Mouse (Mus musculus) liver, embryonic 16.5 days (tissue): ENCODE measurements around the gene Map3k12. TPM values are rescaled to one million over a fixed set of nuclear protein-coding genes. Genes with fewer than 3 reads are reported as not detected.
A peak's percentile ranks its signal among the peaks of the same experiment; 100 is the strongest.

Experiments used
- ATAC-seq: fragments of 200-750 bp; cut with Nextera tagmentation; 2 replicates; pipeline ENCODE4 v1.8.0; 2017; ENCODE audit warnings: low read depth, mild to moderate bottlenecking, moderate number of reproducible peaks, moderate library complexity
- H3K27ac ChIP-seq: fragments of 300-500 bp; sonication (generic); 2 replicates; pipeline ENCODE4 v1.5.1; 2014; ENCODE audit warnings: mild to moderate bottlenecking, low read length
- H3K27me3 ChIP-seq: fragments of 300-500 bp; sonication (generic); 2 replicates; pipeline ENCODE4 v1.6.1; 2014; ENCODE audit warnings: low read depth, low read length, mixed read lengths; ENCODE audit not compliant: control insufficient read depth, insufficient read depth
- H3K36me3 ChIP-seq: fragments of 300-500 bp; sonication (generic); 2 replicates; pipeline ENCODE4 v1.6.1; 2014; ENCODE audit warnings: mild to moderate bottlenecking; ENCODE audit not compliant: control insufficient read depth, insufficient read depth
- H3K4me1 ChIP-seq: fragments of 300-500 bp; sonication (generic); 2 replicates; pipeline ENCODE4 v1.6.1; 2014; ENCODE audit warnings: low read depth, low read length, mixed read lengths; ENCODE audit not compliant: control insufficient read depth
- H3K4me2 ChIP-seq: fragments of 300-500 bp; sonication (generic); 2 replicates; pipeline ENCODE4 v1.6.1; 2014; ENCODE audit warnings: low read depth, low read length, mixed read lengths
- H3K4me3 ChIP-seq: fragments of 300-500 bp; sonication (generic); 2 replicates; pipeline ENCODE4 v1.5.1; 2014; ENCODE audit warnings: low read depth, mild to moderate bottlenecking, low read length
- H3K9ac ChIP-seq: fragments of 300-500 bp; sonication (generic); 2 replicates; pipeline ENCODE4 v1.6.1; 2014; ENCODE audit warnings: low read depth, low read length
- H3K9me3 ChIP-seq: fragments of 300-500 bp; sonication (generic); replicated peaks from 2 replicates; pipeline ENCODE4 v1.6.1; 2016; ENCODE audit warnings: low read length; ENCODE audit not compliant: control insufficient read depth
- WGBS: fragments of 180-500 bp; shearing (Covaris S2); extraction: QIAGEN DNeasy Blood & Tissue Kit; methylation state at CpG from one replicate; pipeline ENCODE4 v1.1.7; 2014; ENCODE audit not compliant: insufficient replicate concordance; 5-methylcytosine and 5-hydroxymethylcytosine counted together
- polyA plus RNA-seq: library from polyadenylated mRNA; unstranded; fragments of >200 nt; fragmentation: Nextera tagmentation; extraction: Ambion mirVana; gene quantifications from 2 replicates; pipeline ENCODE4 v1.2.1, GENCODE M21; 2015

Map3k12 gene
- polyA plus RNA-seq, 1 experiment from 2014 or later, result 2.0 TPM

- Histone ChIP-seq H3K36me3 (peaks cover 22% of the 10 kb centered on the region), H3K27ac (no peak within 1 kb of the TSS), H3K4me3 (no peak within 1 kb of the TSS), H3K9me3 (no peaks in the 10 kb centered on the region), H3K4me2 (no peak within 1 kb of the TSS), H3K4me1 (peaks cover 9% of the 10 kb centered on the region), H3K9ac (no peak within 1 kb of the TSS), H3K27me3 (no peaks in the 10 kb centered on the region)
- WGBS, result 9% methylated on average over 3 of the region's 3 CpGs
- no peak for ATAC-seq
These were observed 8.1 kb upstream of the Map3k12 start, which contains the start of gene Npff for GRCm38 (mm10) chr15:102524892-102525485. Npff (minus strand) TSS chr15:102524942.

DNA sequence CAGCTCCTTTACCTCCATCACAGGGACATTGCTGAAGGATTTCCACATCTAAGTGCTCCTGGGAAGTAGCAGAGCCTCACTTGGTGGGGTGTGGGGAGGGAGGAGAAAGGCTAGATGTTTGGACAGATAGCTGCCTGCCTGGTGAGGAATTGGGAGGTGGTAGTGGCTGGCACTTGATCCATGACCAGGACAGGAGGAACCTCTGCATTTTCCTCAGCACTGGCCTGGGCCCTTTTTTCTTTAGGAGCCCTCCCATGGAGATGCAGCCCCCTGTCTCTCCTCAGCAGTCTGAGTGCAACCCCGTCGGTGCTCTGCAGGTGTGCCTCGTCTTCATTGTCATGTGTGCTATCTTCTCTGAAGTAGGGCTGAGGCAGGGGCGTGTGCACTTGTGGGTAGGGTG lies 4.6 kb upstream of the Map3k12 start:
- peaks cover 11% of the 10 kb centered on the region for H3K36me3 ChIP-seq
- H3K27ac ChIP-seq, result no peak overlapping the region
- H3K4me2 ChIP-seq, result no peak overlapping the region
- H3K27me3 ChIP-seq, result no peaks in the 10 kb centered on the region
- no peak overlapping the region for H3K9ac ChIP-seq
- peaks cover 25% of the 10 kb centered on the region for H3K4me1 ChIP-seq
- H3K9me3 ChIP-seq, result no peaks in the 10 kb centered on the region
- WGBS, result 57% methylated on average over 4 of the region's 4 CpGs
- H3K4me3 ChIP-seq, result no peak overlapping the region
- ATAC-seq, result no peak

- no peak for ATAC-seq
These were observed 3.6 kb upstream of the Map3k12 start for GRCm38 (mm10) chr15:102520416-102520815.

DNA sequence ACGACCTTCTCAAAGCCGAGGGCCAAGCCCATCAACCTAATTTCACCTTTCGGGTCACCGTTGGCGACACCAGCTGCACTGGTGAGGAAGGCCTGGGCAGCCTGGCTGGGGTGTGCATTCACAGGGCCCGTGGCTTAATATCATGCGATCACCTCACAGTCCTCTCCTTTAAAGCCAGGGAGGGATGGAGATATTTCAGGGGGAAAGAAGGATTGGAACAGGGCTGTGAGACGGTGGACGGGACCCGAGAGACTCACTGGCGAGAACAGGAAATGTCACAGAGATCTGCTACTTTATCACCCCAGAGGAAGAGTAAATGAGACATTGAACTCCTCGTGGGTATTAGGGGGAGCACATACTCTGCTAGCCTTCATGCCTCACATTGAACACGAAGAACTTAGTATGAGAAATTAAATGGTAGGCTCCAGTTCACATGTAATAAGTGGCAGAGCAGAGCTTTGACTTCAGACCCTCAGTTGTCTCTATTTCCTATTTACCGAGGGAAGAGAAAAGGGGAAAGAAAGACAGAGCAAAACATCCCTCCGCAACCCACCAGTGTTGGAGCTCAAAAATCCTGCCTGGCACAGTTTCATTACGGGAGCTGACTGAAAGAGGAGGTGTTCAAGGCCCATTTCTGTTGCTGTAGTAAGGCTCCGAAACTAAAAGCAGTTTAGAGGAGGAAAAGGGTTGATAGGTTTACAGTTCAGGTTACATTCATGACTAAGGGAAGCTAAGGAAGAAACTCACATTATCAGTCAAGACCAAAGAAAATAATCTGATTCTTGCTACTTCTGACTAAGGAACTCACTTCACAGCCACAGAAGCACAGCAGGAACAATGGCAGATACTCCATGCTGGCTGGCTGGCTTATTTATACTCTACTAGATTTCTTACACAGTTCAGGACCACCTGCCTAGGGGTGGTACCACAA lies 2.6 kb upstream of the Map3k12 start:
- Histone ChIP-seq H3K4me1 (peaks cover 29% of the 10 kb centered on the region), H3K36me3 (peaks cover 11% of the 10 kb centered on the region), H3K4me3 (peak overlapping the region; percentile 78), H3K27me3 (peaks cover 3% of the 10 kb centered on the region; the same call in 1 of the 2 replicates), H3K27ac (peak overlapping the region; percentile 97), H3K9me3 (no peaks in the 10 kb centered on the region), H3K9ac (peak overlapping the region; percentile 89), H3K4me2 (peak overlapping the region; percentile 97)
- no peak for ATAC-seq
- WGBS, result 31% methylated on average over 15 of the region's 17 CpGs

More at GRCm38 (mm10) chr15:102520416-102520815, 3.6 kb upstream of the Map3k12 start:
- peaks cover 3% of the 10 kb centered on the region; the same call in 1 of the 2 replicates for H3K27me3 ChIP-seq
- H3K4me1 ChIP-seq, result peaks cover 29% of the 10 kb centered on the region
- no peak overlapping the region for H3K9ac ChIP-seq
- no peak overlapping the region for H3K4me2 ChIP-seq
- no peaks in the 10 kb centered on the region for H3K9me3 ChIP-seq
- no peak overlapping the region for H3K27ac ChIP-seq
- WGBS, result 35% methylated on average over 4 of the region's 4 CpGs
- H3K4me3 ChIP-seq, result no peak overlapping the region
- H3K36me3 ChIP-seq, result peaks cover 11% of the 10 kb centered on the region

DNA sequence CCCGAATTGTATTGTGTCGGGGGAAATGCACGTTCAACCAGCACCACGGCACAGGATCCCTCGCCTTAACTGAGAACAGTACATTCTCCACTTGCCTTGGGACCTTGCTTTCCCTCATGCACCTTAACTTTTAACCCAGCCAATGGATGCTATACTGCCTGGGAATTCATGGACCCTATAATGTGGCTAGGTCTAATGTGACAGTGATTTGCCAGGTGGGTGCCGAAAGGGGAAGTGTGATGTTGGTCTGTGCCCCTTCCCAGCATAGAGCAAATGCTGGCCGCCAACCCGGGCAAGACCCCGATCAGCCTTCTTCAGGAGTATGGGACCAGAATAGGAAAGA lies 2.0 kb upstream of the Map3k12 start:
- Histone ChIP-seq H3K4me2 (peak overlapping the region; percentile 97), H3K27ac (peak overlapping the region; percentile 97), H3K4me3 (peak overlapping the region; percentile 78), H3K27me3 (peaks cover 3% of the 10 kb centered on the region; the same call in 1 of the 2 replicates), H3K9me3 (no peaks in the 10 kb centered on the region), H3K4me1 (peaks cover 29% of the 10 kb centered on the region), H3K9ac (peak overlapping the region; percentile 89), H3K36me3 (peaks cover 8% of the 10 kb centered on the region)
- no peak for ATAC-seq
- 2% methylated on average over 9 of the region's 9 CpGs for whole genome bisulfite sequencing

GRCm38 (mm10) chr15:102517976-102518858 lies 1.4 kb upstream of the Map3k12 start, which contains the start of gene Tarbp2:
Tarbp2 (plus strand) TSS chr15:102518192.
- ATAC-seq, result peak; percentile 91
- Histone ChIP-seq H3K4me1 (peaks cover 29% of the 10 kb centered on the region), H3K27ac (peak within 1 kb of the TSS; percentile 97), H3K4me2 (peak within 1 kb of the TSS; percentile 98), H3K4me3 (peak within 1 kb of the TSS; percentile 78), H3K27me3 (peaks cover 3% of the 10 kb centered on the region; the same call in 1 of the 2 replicates), H3K9ac (peak within 1 kb of the TSS; percentile 89), H3K9me3 (no peaks in the 10 kb centered on the region), H3K36me3 (peaks cover 6% of the 10 kb centered on the region; the same call in 1 of the 2 replicates)
- under 1% methylated on average over 60 of the region's 60 CpGs for WGBS

GRCm38 (mm10) chr15:102517631-102517975 lies 739 bp upstream of the Map3k12 start:
- Histone ChIP-seq H3K36me3 (peaks cover 6% of the 10 kb centered on the region; the same call in 1 of the 2 replicates), H3K4me3 (peak overlapping the region; percentile 78), H3K27me3 (peaks cover 3% of the 10 kb centered on the region; the same call in 1 of the 2 replicates), H3K4me1 (peaks cover 29% of the 10 kb centered on the region), H3K9ac (peak overlapping the region; percentile 69), H3K4me2 (peak overlapping the region; percentile 98), H3K9me3 (no peaks in the 10 kb centered on the region), H3K27ac (peak overlapping the region; percentile 76)
- no peak for ATAC-seq
- WGBS, result 0% methylated on average over 10 of the region's 10 CpGs

GRCm38 (mm10) chr15:102516293-102516692 lies 571 bp downstream of the Map3k12 start:
- WGBS, result 10% methylated on average over 12 of the region's 12 CpGs

More at GRCm38 (mm10) chr15:102516293-102516692, 571 bp downstream of the Map3k12 start:
- peak overlapping the region; percentile 69 for H3K9ac ChIP-seq
- peaks cover 30% of the 10 kb centered on the region for H3K4me1 ChIP-seq
- peak overlapping the region; percentile 98 for H3K4me2 ChIP-seq
- no peaks in the 10 kb centered on the region for H3K9me3 ChIP-seq
- no peak for ATAC-seq
- H3K27ac ChIP-seq, result no peak overlapping the region
- peak overlapping the region; percentile 78 for H3K4me3 ChIP-seq
- H3K36me3 ChIP-seq, result no peaks in the 10 kb centered on the region
- H3K27me3 ChIP-seq, result peaks cover 3% of the 10 kb centered on the region; the same call in 1 of the 2 replicates
